Mouse (Mus musculus): ENCODE measurements around the gene Gm21860. TPM values are rescaled to one million over a fixed set of nuclear protein-coding genes. Genes with fewer than 3 reads are reported as not detected.
"Not testable (repeated sequence)": the region's sequence is repeated elsewhere in the genome, so short reads cannot be mapped to it uniquely, and the experiment has no call there.

The Gm21860 gene
- polyA plus RNA-seq, 1 experiment from 2014 or later: not detected

DNA sequence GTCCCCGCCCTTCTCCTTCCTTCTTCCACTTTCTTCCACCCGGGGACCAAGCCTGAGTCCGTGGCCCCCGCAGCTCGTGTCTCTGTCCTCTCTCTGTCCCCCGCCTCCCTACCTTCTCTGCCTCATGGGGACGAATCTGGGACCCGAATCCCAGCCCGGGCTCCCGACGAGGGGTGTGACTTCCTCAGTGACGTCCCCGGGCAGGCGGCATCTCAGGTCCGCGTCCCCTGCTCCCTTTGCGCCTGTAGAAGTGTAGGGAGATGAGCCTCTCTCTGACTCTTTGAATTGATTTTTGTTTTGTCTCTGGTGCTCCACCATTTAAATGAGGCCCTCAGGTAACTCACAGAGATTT lies 25.7 kb downstream of the Gm21860 start:
- WGBS: 80% methylated on average over 16 of the region's 17 CpGs
- H3K4me1 ChIP-seq; H3K36me3 ChIP-seq; H3K4me2 ChIP-seq (replicated peaks); H3K27ac ChIP-seq; H3K9ac ChIP-seq; H3K4me3 ChIP-seq; H3K27me3 ChIP-seq; H3K9me3 ChIP-seq (replicated peaks): not testable (repeated sequence)
- ATAC-seq (ENCODE audit: low FRiP score): peak; percentile 60; the same call in 1 of the 2 replicates

DNA sequence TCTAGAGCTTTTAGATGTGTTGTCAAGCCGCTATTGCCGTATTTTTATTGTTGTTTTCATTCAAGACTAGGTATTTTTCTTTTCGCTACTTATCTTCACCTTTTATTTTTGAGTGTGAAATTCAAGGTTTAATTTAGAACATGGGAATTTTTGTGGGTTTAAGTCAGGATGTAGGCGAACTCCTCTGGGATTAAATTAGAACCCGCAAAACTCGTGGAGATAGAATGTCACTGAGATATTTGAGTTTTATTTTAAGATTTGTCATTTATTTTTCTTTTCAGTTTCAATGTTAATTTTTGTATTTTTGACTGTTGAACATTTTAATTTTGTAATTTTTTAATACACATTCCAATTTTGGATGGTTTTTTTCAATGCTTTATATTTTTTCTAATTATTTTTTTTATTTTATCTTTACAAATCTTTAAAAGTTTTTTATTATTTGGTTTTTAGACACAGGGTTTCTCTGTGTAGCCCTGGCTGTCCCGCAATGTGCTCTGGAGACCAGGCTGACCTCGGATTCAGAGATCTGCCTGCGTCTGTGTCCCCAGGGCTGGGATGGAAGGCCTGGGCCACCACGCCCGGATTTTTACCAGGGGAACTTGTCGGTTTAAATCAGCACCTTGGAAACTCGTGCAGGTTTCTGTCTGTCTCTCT lies 26.2 kb downstream of the Gm21860 start:
- H3K4me2 ChIP-seq (replicated peaks); H3K27ac ChIP-seq; H3K4me1 ChIP-seq; H3K9me3 ChIP-seq (replicated peaks); H3K36me3 ChIP-seq; H3K27me3 ChIP-seq; H3K4me3 ChIP-seq; H3K9ac ChIP-seq: not testable (repeated sequence)
- ATAC-seq (ENCODE audit: low FRiP score): 0 out of 2 replicates have a peak, but pooled peaks have one; percentile 23
- WGBS: 84% methylated on average over 12 of the region's 13 CpGs

DNA sequence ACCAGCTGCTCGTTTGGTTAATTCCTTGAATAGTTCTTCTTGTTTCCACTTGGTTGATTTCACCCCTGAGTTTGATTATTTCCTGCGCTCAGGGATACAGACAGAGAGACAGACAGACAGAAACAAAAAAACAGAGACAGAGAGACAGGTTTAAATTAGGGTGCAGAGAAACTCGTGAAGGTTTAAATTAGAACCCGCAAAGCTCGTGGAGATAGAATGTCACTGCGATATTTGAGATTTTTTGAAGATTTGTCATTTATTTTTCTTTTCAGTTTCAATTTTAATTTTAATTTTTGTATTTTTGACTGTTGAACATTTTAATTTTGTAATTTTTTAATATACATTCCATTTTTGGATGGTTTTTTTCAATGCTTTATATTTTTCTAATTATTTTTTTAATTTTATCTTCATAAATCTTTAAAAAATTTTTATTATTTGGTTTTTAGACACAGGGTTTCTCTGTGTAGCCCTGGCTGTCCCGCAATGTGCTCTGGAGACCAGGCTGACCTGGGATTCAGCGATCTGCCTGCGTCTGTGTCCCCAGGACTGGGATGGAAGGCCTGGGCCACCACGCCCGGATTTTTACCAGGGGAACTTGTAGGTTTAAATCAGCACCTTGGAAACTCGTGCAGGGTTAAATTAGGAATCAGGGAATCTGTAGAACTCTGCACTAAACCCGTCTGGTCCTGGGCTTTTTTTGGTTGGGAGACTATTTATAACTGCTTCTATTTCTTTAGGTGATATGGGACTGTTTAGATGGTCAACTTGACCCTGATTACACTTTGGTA lies 27.3 kb downstream of the Gm21860 start:
- not testable (repeated sequence) for H3K9ac ChIP-seq; H3K9me3 ChIP-seq (replicated peaks); H3K36me3 ChIP-seq; H3K27me3 ChIP-seq; H3K4me3 ChIP-seq; H3K4me2 ChIP-seq (replicated peaks); H3K27ac ChIP-seq; ATAC-seq (ENCODE audit: low FRiP score); H3K4me1 ChIP-seq
- 72% methylated on average over 13 of the region's 13 CpGs for WGBS

- not testable (repeated sequence) for H3K27me3 ChIP-seq; H3K9me3 ChIP-seq (replicated peaks); H3K36me3 ChIP-seq; H3K9ac ChIP-seq; H3K27ac ChIP-seq; ATAC-seq (ENCODE audit: low FRiP score); H3K4me2 ChIP-seq (replicated peaks); H3K4me3 ChIP-seq; H3K4me1 ChIP-seq
- 75% methylated on average over 16 of the region's 23 CpGs for WGBS
These were observed 28.7 kb downstream of the Gm21860 start for GRCm38 (mm10) chrY:90725701-90726451.

GRCm38 (mm10) chrY:90725166-90725565 lies 29.5 kb downstream of the Gm21860 start:
- H3K9me3 ChIP-seq (replicated peaks); H3K27me3 ChIP-seq; H3K27ac ChIP-seq; H3K4me2 ChIP-seq (replicated peaks); H3K36me3 ChIP-seq; H3K9ac ChIP-seq; H3K4me1 ChIP-seq; ATAC-seq (ENCODE audit: low FRiP score); H3K4me3 ChIP-seq: not testable (repeated sequence)
- 88% methylated on average over 10 of the region's 10 CpGs for WGBS

DNA sequence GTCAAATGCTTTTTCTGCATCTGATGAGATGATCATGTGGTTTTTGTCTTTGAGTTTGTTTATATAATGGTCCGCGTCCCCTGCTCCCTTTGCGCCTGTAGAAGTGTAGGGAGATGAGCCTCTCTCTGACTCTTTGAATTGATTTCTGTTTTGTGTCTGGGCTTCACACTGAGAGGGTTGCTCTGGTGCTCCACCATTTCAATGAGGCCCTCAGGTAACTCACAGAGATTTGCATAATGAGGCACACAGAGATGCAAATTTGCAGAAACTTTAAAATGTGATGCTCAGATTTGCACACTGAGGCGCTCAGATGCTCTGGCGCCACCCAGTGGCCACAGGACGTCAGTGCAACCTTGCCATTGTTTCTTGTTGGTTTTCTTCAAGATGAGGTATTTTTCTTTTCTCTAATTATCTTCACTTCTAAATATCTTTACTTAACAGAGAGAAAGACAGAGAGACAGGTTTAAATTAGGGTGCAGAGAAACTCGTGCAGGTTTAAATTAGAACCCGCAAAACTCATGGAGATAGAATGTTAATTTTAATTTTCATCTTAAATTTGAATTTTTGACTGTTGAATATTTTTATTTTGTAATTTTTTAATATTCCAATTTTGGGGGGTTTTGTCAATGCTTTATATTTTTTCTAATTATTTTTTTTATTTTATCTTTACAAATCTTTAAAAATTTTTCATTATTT lies 30.5 kb downstream of the Gm21860 start:
- ATAC-seq (ENCODE audit: low FRiP score): peak; percentile 86

GRCm38 (mm10) chrY:90723336-90723987 lies 31.2 kb downstream of the Gm21860 start:
- not testable (repeated sequence) for H3K36me3 ChIP-seq; H3K9ac ChIP-seq; H3K27ac ChIP-seq; H3K4me1 ChIP-seq; H3K4me2 ChIP-seq (replicated peaks); H3K9me3 ChIP-seq (replicated peaks); H3K27me3 ChIP-seq; H3K4me3 ChIP-seq
- WGBS: 69% methylated on average over 9 of the region's 9 CpGs
- ATAC-seq (ENCODE audit: low FRiP score): peak; percentile 82

More for the DNA sequence above, 30.5 kb downstream of the Gm21860 start:
- not testable (repeated sequence) for H3K4me3 ChIP-seq; H3K9me3 ChIP-seq (replicated peaks); H3K27me3 ChIP-seq; H3K27ac ChIP-seq; H3K9ac ChIP-seq; H3K4me2 ChIP-seq (replicated peaks); H3K36me3 ChIP-seq; H3K4me1 ChIP-seq
- WGBS: 62% methylated on average over 8 of the region's 8 CpGs

DNA sequence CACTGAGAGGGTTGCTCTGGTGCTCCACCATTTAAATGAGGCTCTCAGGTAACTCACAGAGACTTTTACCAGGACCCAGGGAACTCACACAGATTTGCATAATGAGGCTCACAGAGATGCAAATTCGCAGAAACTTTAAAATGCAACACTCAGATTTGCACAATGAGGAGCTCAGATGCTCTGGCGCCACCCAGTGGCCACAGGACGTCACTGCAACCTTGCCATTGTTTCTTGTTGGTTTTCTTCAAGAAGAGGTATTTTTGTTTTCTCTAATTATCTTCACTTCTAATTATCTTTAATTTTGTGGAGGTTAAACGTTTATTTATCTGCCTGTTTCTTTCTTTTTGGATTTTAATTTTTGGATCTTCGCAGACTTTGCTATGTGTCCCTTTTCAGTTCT lies 34.1 kb downstream of the Gm21860 start:
- H3K27ac ChIP-seq; H3K4me1 ChIP-seq; H3K4me3 ChIP-seq; ATAC-seq (ENCODE audit: low FRiP score); H3K27me3 ChIP-seq; H3K9me3 ChIP-seq (replicated peaks); H3K36me3 ChIP-seq; H3K9ac ChIP-seq; H3K4me2 ChIP-seq (replicated peaks): not testable (repeated sequence)
- WGBS: 38% methylated on average over 5 of the region's 5 CpGs

- not testable (repeated sequence) for H3K9ac ChIP-seq; H3K9me3 ChIP-seq (replicated peaks); H3K27me3 ChIP-seq; H3K27ac ChIP-seq; H3K4me2 ChIP-seq (replicated peaks); ATAC-seq (ENCODE audit: low FRiP score); H3K4me3 ChIP-seq; H3K36me3 ChIP-seq; H3K4me1 ChIP-seq
- 85% methylated on average over 13 of the region's 13 CpGs for WGBS
These were observed 35.0 kb downstream of the Gm21860 start for GRCm38 (mm10) chrY:90719403-90720232.

DNA sequence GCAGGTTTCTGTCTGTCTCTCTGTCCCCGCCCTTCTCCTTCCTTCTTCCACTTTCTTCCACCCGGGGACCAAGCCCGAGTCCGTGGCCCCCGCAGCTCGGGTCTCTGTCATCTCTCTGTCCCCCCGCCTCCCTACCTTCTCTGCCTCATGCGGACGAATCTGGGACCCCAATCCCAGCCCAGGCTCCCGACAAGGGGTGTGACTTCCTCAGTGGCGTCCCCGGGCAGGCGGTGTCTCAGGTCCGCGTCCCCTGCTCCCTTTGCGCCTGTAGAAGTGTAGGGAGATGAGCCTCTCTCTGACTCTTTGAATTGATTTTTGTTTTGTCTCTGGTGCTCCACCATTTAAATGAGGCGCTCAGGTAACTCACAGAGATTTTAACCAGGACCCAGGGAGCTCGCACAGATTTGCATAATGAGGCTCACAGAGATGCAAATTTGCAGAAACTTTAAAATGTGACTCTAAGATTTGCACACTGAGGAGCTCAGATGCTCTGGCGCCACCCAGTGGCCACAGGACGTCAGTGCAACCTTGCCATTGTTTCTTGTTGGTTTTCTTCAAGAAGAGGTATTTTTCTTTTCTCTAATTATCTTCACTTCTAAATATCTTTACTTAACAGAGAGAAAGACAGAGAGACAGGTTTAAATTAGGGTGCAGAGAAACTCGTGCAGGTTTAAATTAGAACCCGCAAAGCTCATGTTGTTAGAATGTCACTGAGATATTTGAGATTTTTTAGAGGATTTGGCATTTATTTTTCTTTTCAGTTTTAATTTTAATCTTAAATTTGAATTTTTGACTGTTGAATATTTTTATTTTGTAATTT lies 35.8 kb downstream of the Gm21860 start:
- not testable (repeated sequence) for H3K9ac ChIP-seq; H3K9me3 ChIP-seq (replicated peaks); H3K4me1 ChIP-seq; H3K36me3 ChIP-seq; H3K4me3 ChIP-seq; H3K4me2 ChIP-seq (replicated peaks); H3K27ac ChIP-seq; H3K27me3 ChIP-seq
- ATAC-seq (ENCODE audit: low FRiP score): peak; percentile 88
- WGBS: 78% methylated on average over 19 of the region's 22 CpGs

DNA sequence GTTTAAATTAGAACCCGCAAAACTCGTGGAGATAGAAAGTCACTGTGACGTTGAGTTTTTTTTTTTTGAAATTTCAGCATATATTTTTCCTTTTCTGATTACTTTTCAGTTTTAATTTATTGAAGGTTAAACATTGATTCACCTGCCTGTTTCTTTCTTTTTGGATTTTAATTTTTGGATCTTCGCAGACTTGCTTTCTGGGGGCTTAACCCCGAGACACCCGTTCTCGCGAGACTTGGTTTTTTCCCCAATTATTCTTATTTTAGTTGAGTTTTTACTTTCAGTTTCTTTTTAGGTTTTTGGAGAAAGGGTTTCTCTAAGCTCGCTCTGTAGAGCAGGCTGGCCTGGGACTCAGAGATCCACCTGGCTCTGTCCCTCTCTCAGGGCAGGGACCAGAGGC lies 36.6 kb downstream of the Gm21860 start:
- not testable (repeated sequence) for H3K27me3 ChIP-seq
- 79% methylated on average over 9 of the region's 9 CpGs for WGBS

More for the DNA sequence above, 36.6 kb downstream of the Gm21860 start:
- not testable (repeated sequence) for ATAC-seq (ENCODE audit: low FRiP score); H3K4me1 ChIP-seq; H3K4me2 ChIP-seq (replicated peaks); H3K36me3 ChIP-seq; H3K4me3 ChIP-seq; H3K9ac ChIP-seq; H3K9me3 ChIP-seq (replicated peaks); H3K27ac ChIP-seq
